Mouse (Mus musculus): ENCODE results near the gene Hspg2.

DNA sequence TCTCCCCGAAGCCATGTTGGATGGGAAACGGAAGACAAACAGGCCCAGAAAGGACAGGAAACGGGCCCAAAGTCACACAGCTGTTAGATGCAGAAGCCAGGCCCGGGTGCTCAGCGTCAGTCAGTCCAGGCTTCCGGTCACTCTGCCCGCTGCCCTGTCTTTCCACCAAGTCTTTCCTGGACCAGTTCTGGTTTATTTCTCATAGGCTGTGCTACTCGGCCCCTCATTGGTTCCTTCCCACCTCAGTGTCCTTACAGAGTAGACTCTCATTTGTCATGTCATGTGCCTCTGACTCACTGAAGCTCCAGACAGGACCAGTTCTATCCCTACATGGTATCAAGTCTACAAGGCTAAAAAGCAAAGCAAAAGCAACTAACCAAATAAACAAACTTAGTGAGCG, 41.0 kb downstream of the Hspg2 start:
- TF ChIP-seq CTCF (IDR thresholded peaks at IDR 0.05; ENCODE audit: low read depth, low read length) (no peak), POLR2A (IDR thresholded peaks at IDR 0.05; ENCODE audit: extremely low read depth, insufficient read depth, low read length) (no peak)

Measured in liver, adult 2 months (tissue).